Mouse (Mus musculus): Measurements from ENCODE around the gene Tbata. TPM values are rescaled to one million over a fixed set of nuclear protein-coding genes. Genes with fewer than 3 reads are reported as not detected.

Tbata gene
- total RNA-seq, 2 experiments from 2014 or later = 11.9 to 12.1 TPM

GRCm38 (mm10) chr10:61211743-61212142, 40.0 kb downstream of the Tbata start:
- DNase-seq = peak; percentile 29 to 39

- DNase-seq = no peak
Observed at GRCm38 (mm10) chr10:61212817-61213216, 41.1 kb downstream of the Tbata start.

- no peak for DNase-seq
Observed at GRCm38 (mm10) chr10:61215658-61216057, 43.9 kb downstream of the Tbata start.

GRCm38 (mm10) chr10:61216163-61216562, 44.4 kb downstream of the Tbata start:
- no peak for DNase-seq

GRCm38 (mm10) chr10:61219318-61219717, 47.6 kb downstream of the Tbata start:
- no peak for DNase-seq

GRCm38 (mm10) chr10:61225694-61226093, 53.9 kb downstream of the Tbata start:
- DNase-seq = no peak

- no peak for DNase-seq
Observed at GRCm38 (mm10) chr10:61226784-61227396, 55.1 kb downstream of the Tbata start.

- DNase-seq = no peak
Observed at GRCm38 (mm10) chr10:61231756-61232155, 60.0 kb downstream of the Tbata start.

- no peak for DNase-seq
Observed at GRCm38 (mm10) chr10:61232858-61233567, 61.3 kb downstream of the Tbata start.

GRCm38 (mm10) chr10:61234319-61234718, 62.6 kb downstream of the Tbata start:
- no peak for DNase-seq

GRCm38 (mm10) chr10:61235677-61236267, 64.0 kb downstream of the Tbata start:
- DNase-seq = no peak

GRCm38 (mm10) chr10:61236683-61237390, 65.1 kb downstream of the Tbata start:
- no peak for DNase-seq

- no peak for DNase-seq
Observed at GRCm38 (mm10) chr10:61237391-61237785, 65.6 kb downstream of the Tbata start.

Small RNA genes lying within 50 kb of the gene (microRNA-seq; reads per million reads assigned to microRNA genes)
- 0 reads per million in 2 experiments for gene Gm44308

Other genes with a start within 250 kb of the Tbata start
- gene Pcbd1, start 82.6 kb upstream of the Tbata start, total RNA-seq (2021) = 10 to 100 TPM; 12.6 to 15.1 TPM
- 10 to 100 TPM; 23.5 to 23.9 TPM for gene Sgpl1, start 24.3 kb upstream of the Tbata start, total RNA-seq (2021)
- 1 to 10 TPM; 1.8 TPM for gene Adamts14, start 101.5 kb downstream of the Tbata start, total RNA-seq (2021)
- not detected for gene Prf1, start 125.9 kb downstream of the Tbata start, total RNA-seq (2021)
- 10 to 100 TPM; 14.3 to 15.4 TPM for gene Pald1, start 211.6 kb downstream of the Tbata start, total RNA-seq (2021)
- under 1 TPM in 1 of 2 experiments, not detected in 1; 0.22 TPM for gene Nodal, start 246.0 kb downstream of the Tbata start, total RNA-seq (2021)